11 mouse cellular contexts compared by ENCODE assay signal in the genomic region with DNA sequence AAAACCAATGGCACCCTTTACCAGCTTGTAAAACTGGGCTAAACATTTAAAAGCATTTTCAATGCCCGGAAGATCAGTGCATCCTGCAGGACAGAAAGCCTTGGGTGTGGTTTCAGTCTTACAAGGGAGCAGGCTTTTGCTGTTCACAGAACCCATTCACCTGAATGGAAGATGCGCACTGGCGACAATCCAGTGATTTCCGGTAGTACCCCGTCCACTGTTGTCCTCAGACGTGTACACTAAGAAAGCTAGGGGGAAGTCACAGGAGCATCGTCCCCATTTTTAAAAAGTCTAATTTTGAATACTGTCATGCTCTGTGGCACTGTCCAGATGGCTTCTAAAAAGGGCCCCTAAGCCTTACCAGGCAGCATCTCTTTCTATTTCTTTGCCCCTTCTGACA. TPM values are rescaled to one million over a fixed set of nuclear protein-coding genes. Genes with fewer than 3 reads are reported as not detected.
A peak's percentile ranks its signal among the peaks of the same experiment; 100 is the strongest.
DNase-seq lines count a peak whose midpoint lies in the region; ATAC-seq and TF ChIP-seq lines count a peak whose summit lies in the region.
"Had no signal": no experiment of that assay in that cellular context is flagged by ENCODE, and none has a peak within 500 bp of the region (broad histone marks: within the 10 kb centered on the region; RNA-seq: fewer than 3 reads in every experiment).

No protein-coding gene starts in this region.

- TF ChIP-seq CTCF in testis, adult 2 months (IDR thresholded peaks at IDR 0.05; ENCODE audit: control insufficient read depth, insufficient read depth, insufficient replicate concordance, low read depth, low read length): no peak

- peaks cover 15% of the 10 kb centered on the region for H3K36me3 ChIP-seq in heart, embryonic 12.5 days
- H3K36me3 ChIP-seq in testis, adult 2 months (ENCODE audit: control insufficient read depth, insufficient read depth, low read length): no peaks in the 10 kb centered on the region
- peaks cover 5% of the 10 kb centered on the region; the same call in 1 of the 2 replicates for H3K36me3 ChIP-seq in limb, embryonic 15.5 days

- no peak overlapping the region for H3K27ac ChIP-seq in heart, embryonic 12.5 days (ENCODE audit: poor library complexity, severe bottlenecking)
- H3K27ac ChIP-seq in testis, adult 2 months (ENCODE audit: control insufficient read depth, insufficient read depth, low read depth, low read length): peak overlapping the region; percentile 29; the same call in 1 of the 2 replicates
- no peak overlapping the region for H3K27ac ChIP-seq in limb, embryonic 15.5 days

- DNase-seq in heart, adult 9 months (ENCODE audit: low spot score in 2 of 2): no peak
- no peak for DNase-seq in testis, postnatal 14 days (ENCODE audit: low spot score)
- no peak for DNase-seq in left cerebral cortex, postnatal 14 days (ENCODE audit: low spot score in 2 of 2)
- DNase-seq in embryo, embryonic 9.5 days (ENCODE audit: extremely low spot score): no peak
- no peak for DNase-seq in left cerebral cortex, adult 9 months (ENCODE audit: low spot score in 2 of 2)
- DNase-seq: layer of hippocampus, postnatal 36 days; right cerebral cortex, postnatal 14 days had no signal

- H3K9me3 ChIP-seq in heart, embryonic 12.5 days (replicated peaks): no peaks in the 10 kb centered on the region
- no peaks in the 10 kb centered on the region for H3K9me3 ChIP-seq in limb, embryonic 15.5 days

- 0 out of 2 replicates have a peak overlapping the region, but pooled peaks have one; percentile 95 for H3K9ac ChIP-seq in heart, embryonic 12.5 days
- no peak overlapping the region for H3K9ac ChIP-seq in limb, embryonic 15.5 days

- TF ChIP-seq POLR2A in testis, adult 2 months (IDR thresholded peaks at IDR 0.05; ENCODE audit: control insufficient read depth, low read depth, low read length): no peak

- intact Hi-C loops in left cerebral cortex, postnatal 14 days (cut with DNase I): no loop called here

- H3K27me3 ChIP-seq in heart, embryonic 12.5 days (replicated peaks): no peaks in the 10 kb centered on the region
- no peaks in the 10 kb centered on the region for H3K27me3 ChIP-seq in testis, adult 2 months (ENCODE audit: control insufficient read depth, insufficient read depth, low read length)
- no peaks in the 10 kb centered on the region for H3K27me3 ChIP-seq in limb, embryonic 15.5 days

- ATAC-seq in heart, embryonic 12.5 days (ENCODE audit: insufficient number of reproducible peaks, low FRiP score): no peak
- no peak for ATAC-seq in limb, embryonic 15.5 days (ENCODE audit: insufficient number of reproducible peaks, low FRiP score, low TSS enrichment, low read depth)
- ATAC-seq: midbrain, embryonic 16.5 days had no signal

- WGBS in heart, embryonic 12.5 days: 74% methylated on average over 7 of the region's 7 CpGs
- WGBS in limb, embryonic 15.5 days: 81% methylated on average over 7 of the region's 7 CpGs

- H3K4me3 ChIP-seq in heart, embryonic 12.5 days: peak overlapping the region; percentile 93
- H3K4me3 ChIP-seq in testis, adult 2 months (ENCODE audit: control insufficient read depth, low read depth, low read length): no peak overlapping the region
- no peak overlapping the region for H3K4me3 ChIP-seq in limb, embryonic 15.5 days

- peak overlapping the region; percentile 93 for H3K4me2 ChIP-seq in heart, embryonic 12.5 days
- H3K4me2 ChIP-seq in limb, embryonic 15.5 days: peak overlapping the region; percentile 83; the same call in 1 of the 2 replicates

- H3K4me1 ChIP-seq in heart, embryonic 12.5 days (replicated peaks): peaks cover 34% of the 10 kb centered on the region
- peaks cover 13% of the 10 kb centered on the region for H3K4me1 ChIP-seq in testis, adult 2 months (ENCODE audit: control insufficient read depth, insufficient read depth, low read length)
- peaks cover 24% of the 10 kb centered on the region for H3K4me1 ChIP-seq in limb, embryonic 15.5 days

RNA-seq across cellular contexts. Expression of gene Bag2, which starts 1.8 kb away (rescaled TPM):
- 80.2 and 83.1 TPM in 2 replicates for polyA plus RNA-seq in heart, embryonic 12.5 days (2016; fragmentation: Nextera tagmentation; extraction: Ambion mirVana)
- polyA plus RNA-seq in testis, adult 2 months (2012; rRNA removed): 10.5 and 11.4 TPM in 2 replicates
- polyA plus RNA-seq in limb, embryonic 15.5 days (2015; fragmentation: Nextera tagmentation; extraction: Ambion mirVana): 51.4 and 68.0 TPM in 2 replicates
- 10 to 100 TPM; 16.5 to 17.2 TPM for total RNA-seq in left cerebral cortex, postnatal 14 days (2021)

RNA-seq across cellular contexts. Expression of gene Rab23, which starts 36.1 kb away (rescaled TPM):
- 14.7 and 18.9 TPM in 2 replicates for polyA plus RNA-seq in heart, embryonic 12.5 days (2016; fragmentation: Nextera tagmentation; extraction: Ambion mirVana)
- polyA plus RNA-seq in testis, adult 2 months (2012; rRNA removed): 12.0 and 12.9 TPM in 2 replicates
- polyA plus RNA-seq in limb, embryonic 15.5 days (2015; fragmentation: Nextera tagmentation; extraction: Ambion mirVana): 34.8 and 36.2 TPM in 2 replicates
- total RNA-seq in left cerebral cortex, postnatal 14 days (2021): 10 to 100 TPM; 26.7 to 30.6 TPM

RNA-seq across cellular contexts. Expression of gene Zfp451, which starts 58.6 kb away (rescaled TPM):
- 23.5 and 23.6 TPM in 2 replicates for polyA plus RNA-seq in heart, embryonic 12.5 days (2016; fragmentation: Nextera tagmentation; extraction: Ambion mirVana)
- 120 and 152 TPM in 2 replicates for polyA plus RNA-seq in testis, adult 2 months (2012; rRNA removed)
- 25.1 and 25.6 TPM in 2 replicates for polyA plus RNA-seq in limb, embryonic 15.5 days (2015; fragmentation: Nextera tagmentation; extraction: Ambion mirVana)
- total RNA-seq in left cerebral cortex, postnatal 14 days (2021): 10 to 100 TPM; 56.6 to 57.5 TPM
